Mouse (Mus musculus): Measurements from ENCODE around the gene Col4a3bp.

DNA sequence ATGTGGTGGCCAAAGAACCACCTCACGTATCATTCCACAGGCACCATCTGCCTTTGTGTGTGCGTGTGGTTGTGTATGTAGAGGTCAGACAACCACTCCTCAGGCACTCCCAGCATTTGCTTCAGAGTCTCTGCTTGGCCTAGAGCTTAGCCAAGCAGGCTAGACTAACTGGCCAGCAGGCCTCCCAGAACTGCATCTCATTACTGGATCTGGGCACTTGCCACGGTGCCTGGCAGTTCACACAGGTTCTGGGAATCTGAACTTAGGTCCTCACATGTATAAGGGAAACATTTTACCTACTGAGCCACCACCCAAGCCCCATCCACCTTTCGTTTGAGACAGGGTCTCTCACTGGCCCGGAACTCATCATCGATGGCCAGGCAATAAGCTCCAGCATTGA lies 10.2 kb upstream of the Col4a3bp start:
- no peak for TF ChIP-seq CTCF (IDR thresholded peaks at IDR 0.05; ENCODE audit: control insufficient read depth, insufficient read depth, low read length)
- no peak for TF ChIP-seq POLR2A (IDR thresholded peaks at IDR 0.05; ENCODE audit: borderline replicate concordance, control insufficient read depth, low read depth, low read length)

All from bone marrow, adult 2 months (tissue).